Mouse (Mus musculus) heart, postnatal 0 days (tissue): Measurements from ENCODE around the gene Samd14. TPM values are rescaled to one million over a fixed set of nuclear protein-coding genes. Genes with fewer than 3 reads are reported as not detected.

Experiments
- ATAC-seq: fragments of 200-750 bp; cut with Nextera tagmentation; 2 replicates; pipeline ENCODE4 v1.8.0; 2017; ENCODE audit warnings: low read depth, moderate number of reproducible peaks, moderate library complexity; ENCODE audit not compliant: insufficient read depth
- DNase-seq: peaks from one replicate; pipeline ENCODE4 v3.0.0-alpha.2; 2016; ENCODE audit warnings: low spot score
- H3K27ac ChIP-seq: fragments of 300-500 bp; sonication (generic); 2 replicates; pipeline ENCODE4 v1.5.1; 2014; ENCODE audit warnings: low read depth, mild to moderate bottlenecking
- H3K27me3 ChIP-seq: fragments of 300-500 bp; sonication (generic); 2 replicates; pipeline ENCODE4 v1.6.1; 2014; ENCODE audit warnings: low read length, mixed read lengths; ENCODE audit not compliant: control insufficient read depth, insufficient read depth
- H3K36me3 ChIP-seq: fragments of 300-500 bp; sonication (generic); replicated peaks from 2 replicates; pipeline ENCODE4 v1.6.1; 2014; ENCODE audit warnings: low read length, mixed read lengths; ENCODE audit not compliant: control insufficient read depth, insufficient read depth
- H3K4me1 ChIP-seq: fragments of 300-500 bp; sonication (generic); 2 replicates; pipeline ENCODE4 v1.6.1; 2014; ENCODE audit warnings: antibody characterized with exemption; ENCODE audit not compliant: control insufficient read depth, insufficient read depth
- H3K4me2 ChIP-seq: fragments of 300-500 bp; sonication (generic); 2 replicates; pipeline ENCODE4 v1.6.1; 2014; ENCODE audit warnings: low read depth, mild to moderate bottlenecking, low read length, moderate library complexity
- H3K4me3 ChIP-seq: fragments of 300-500 bp; sonication (generic); 2 replicates; pipeline ENCODE4 v1.5.1; 2014; ENCODE audit warnings: low read depth, low read length
- H3K9ac ChIP-seq: fragments of 300-500 bp; sonication (generic); replicated peaks from 2 replicates; pipeline ENCODE4 v1.6.1; 2014; ENCODE audit warnings: low read depth, low read length, mixed read lengths
- H3K9me3 ChIP-seq: fragments of 300-500 bp; sonication (generic); replicated peaks from 2 replicates; pipeline ENCODE4 v1.6.1; 2016; ENCODE audit warnings: low read length; ENCODE audit not compliant: control insufficient read depth
- CTCF ChIP-seq: IDR thresholded peaks from 2 replicates; pipeline ENCODE4 v1.5.1; 2016; ENCODE audit warnings: antibody characterized with exemption, control low read depth, low read depth
- EP300 ChIP-seq: IDR thresholded peaks from 2 replicates; pipeline ENCODE4 v1.6.1; 2016; ENCODE audit warnings: antibody characterized with exemption, low read depth
- whole genome bisulfite sequencing: fragments of 180-500 bp; shearing (Covaris S2); extraction: QIAGEN DNeasy Blood & Tissue Kit; methylation state at CpG from one replicate; pipeline ENCODE4 v1.1.7; 2014; 5-methylcytosine and 5-hydroxymethylcytosine counted together
- polyA plus RNA-seq: library from polyadenylated mRNA; unstranded; fragments of >200 nt; fragmentation: Nextera tagmentation; extraction: Ambion mirVana; gene quantifications from 2 replicates; pipeline ENCODE4 v1.2.1, GENCODE M21; 2015
- total RNA-seq: library from RNA; depleted of rRNA; stranded (reverse); fragments of >200 nt; gene quantifications from 2 replicates; pipeline ENCODE4 v1.2.3, GENCODE M21; 2014; ENCODE audit warnings: low replicate concordance

The Samd14 gene
- total and polyA plus RNA-seq, 2 experiments from 2014 or later, result 4.8 to 6.2 TPM

DNA sequence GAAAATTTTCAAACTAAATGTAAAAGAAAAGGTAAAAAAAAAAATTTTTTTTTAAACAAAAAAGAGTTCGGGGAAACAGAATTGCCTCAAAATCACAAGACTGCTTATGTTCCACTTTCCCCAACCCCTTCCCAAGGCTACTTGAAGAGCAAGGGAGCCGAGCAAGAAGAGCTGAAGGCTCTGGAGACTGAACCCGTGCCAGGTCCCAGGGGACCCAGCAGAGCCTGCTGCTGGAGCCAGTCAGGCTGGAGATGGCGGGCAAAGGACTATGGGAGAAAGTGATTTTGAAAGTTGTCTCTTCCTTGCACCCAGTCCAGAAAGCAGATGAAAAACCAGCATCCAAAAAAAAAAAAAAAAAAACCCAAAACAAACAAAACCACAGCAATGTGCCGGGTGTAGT, 23.9 kb upstream of the Samd14 start:
- Histone ChIP-seq H3K4me1 (peaks cover 23% of the 10 kb centered on the region), H3K9ac (no peak overlapping the region), H3K4me2 (no peak overlapping the region), H3K27ac (no peak overlapping the region), H3K36me3 (no peaks in the 10 kb centered on the region), H3K27me3 (no peaks in the 10 kb centered on the region), H3K4me3 (no peak overlapping the region), H3K9me3 (no peaks in the 10 kb centered on the region)
- no peak for DNase-seq
- 72% methylated on average over 5 of the region's 5 CpGs for WGBS
- no peak for ATAC-seq
- TF ChIP-seq EP300, result no peak
- TF ChIP-seq CTCF, result no peak

- H3K4me3 ChIP-seq, result no peak overlapping the region
- no peak for ATAC-seq
- DNase-seq, result no peak
- no peak overlapping the region for H3K27ac ChIP-seq
- TF ChIP-seq CTCF (no peak), EP300 (no peak)
- no peak overlapping the region for H3K4me2 ChIP-seq
- H3K4me1 ChIP-seq, result peaks cover 23% of the 10 kb centered on the region
- no peaks in the 10 kb centered on the region for H3K27me3 ChIP-seq
- H3K9me3 ChIP-seq, result no peaks in the 10 kb centered on the region
- no peak overlapping the region for H3K9ac ChIP-seq
- WGBS, result 42% methylated on average over 2 of the region's 2 CpGs
- H3K36me3 ChIP-seq, result no peaks in the 10 kb centered on the region
These were observed 23.2 kb upstream of the Samd14 start for GRCm38 (mm10) chr11:94986435-94986834.

- TF ChIP-seq EP300, result no peak
- TF ChIP-seq CTCF, result no peak
- DNase-seq, result no peak
- Histone ChIP-seq H3K4me1 (peaks cover 23% of the 10 kb centered on the region), H3K27me3 (no peaks in the 10 kb centered on the region), H3K36me3 (no peaks in the 10 kb centered on the region), H3K27ac (no peak overlapping the region), H3K4me3 (no peak overlapping the region), H3K9ac (no peak overlapping the region), H3K4me2 (no peak overlapping the region), H3K9me3 (no peaks in the 10 kb centered on the region)
- 48% methylated on average over 6 of the region's 6 CpGs for WGBS
- no peak for ATAC-seq
These were observed 22.3 kb upstream of the Samd14 start for GRCm38 (mm10) chr11:94987341-94987740.

DNA sequence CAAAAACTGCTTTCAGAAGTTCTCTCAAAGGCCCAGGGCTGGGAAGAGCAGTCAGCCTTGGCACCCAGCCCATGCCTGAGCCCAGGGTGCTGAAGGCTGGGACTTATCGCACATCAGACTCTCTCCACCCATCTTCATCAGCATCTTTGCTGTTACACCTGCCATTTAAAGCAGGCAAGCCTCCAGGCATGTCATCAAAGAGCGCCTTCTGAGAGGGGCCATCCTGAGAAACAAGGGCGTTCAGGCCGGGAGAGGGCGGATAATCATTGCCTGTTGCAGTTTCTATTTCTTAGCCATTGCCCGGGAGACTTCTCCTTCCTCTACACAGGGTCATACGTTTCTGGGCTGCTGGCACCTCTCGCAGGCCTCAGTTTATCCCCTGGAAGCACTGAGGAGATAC, 21.8 kb upstream of the Samd14 start:
- Histone ChIP-seq H3K4me2 (no peak overlapping the region), H3K9me3 (no peaks in the 10 kb centered on the region), H3K4me3 (no peak overlapping the region), H3K4me1 (peaks cover 23% of the 10 kb centered on the region), H3K27ac (no peak overlapping the region), H3K36me3 (no peaks in the 10 kb centered on the region), H3K9ac (no peak overlapping the region), H3K27me3 (no peaks in the 10 kb centered on the region)
- ATAC-seq, result no peak
- TF ChIP-seq CTCF (no peak), EP300 (no peak)
- DNase-seq, result no peak
- 70% methylated on average over 8 of the region's 8 CpGs for WGBS

GRCm38 (mm10) chr11:94988780-94989561, 20.7 kb upstream of the Samd14 start:
- H3K4me3 ChIP-seq, result peak overlapping the region; percentile 89
- peak overlapping the region; percentile 52 for H3K9ac ChIP-seq
- no peak for DNase-seq
- peaks cover 34% of the 10 kb centered on the region for H3K4me1 ChIP-seq
- ATAC-seq, result no peak
- H3K4me2 ChIP-seq, result peak overlapping the region; percentile 90
- 17% methylated on average over 10 of the region's 10 CpGs for WGBS
- H3K27me3 ChIP-seq, result no peaks in the 10 kb centered on the region
- H3K9me3 ChIP-seq, result no peaks in the 10 kb centered on the region
- H3K27ac ChIP-seq, result peak overlapping the region; percentile 91
- no peaks in the 10 kb centered on the region for H3K36me3 ChIP-seq
- TF ChIP-seq EP300 (no peak), CTCF (no peak)
